Mouse (Mus musculus) kidney, embryonic 16.5 days (tissue): ENCODE measurements around the gene Taf5l. TPM values are rescaled to one million over a fixed set of nuclear protein-coding genes. Genes with fewer than 3 reads are reported as not detected.

Experiments used
- ATAC-seq: fragments of 200-750 bp; cut with Nextera tagmentation; 2 replicates; pipeline ENCODE4 v1.8.0; 2017; ENCODE audit warnings: moderate TSS enrichment; ENCODE audit not compliant: low FRiP score, low TSS enrichment
- H3K27ac ChIP-seq: fragments of 300-500 bp; sonication (generic); 2 replicates; pipeline ENCODE4 v1.5.1; 2014; ENCODE audit warnings: low read length
- H3K27me3 ChIP-seq: fragments of 300-500 bp; sonication (generic); 2 replicates; pipeline ENCODE4 v1.6.1; 2014; ENCODE audit warnings: low read length, control low read depth, mixed read lengths; ENCODE audit not compliant: insufficient read depth
- H3K36me3 ChIP-seq: fragments of 300-500 bp; sonication (generic); 2 replicates; pipeline ENCODE4 v1.6.1; 2014; ENCODE audit warnings: low read length, control low read depth, mixed read lengths; ENCODE audit not compliant: insufficient read depth
- H3K4me1 ChIP-seq: fragments of 300-500 bp; sonication (generic); 2 replicates; pipeline ENCODE4 v1.6.1; 2014; ENCODE audit warnings: low read length, control low read depth, mixed read lengths; ENCODE audit not compliant: insufficient read depth
- H3K4me2 ChIP-seq: fragments of 300-500 bp; sonication (generic); replicated peaks from 2 replicates; pipeline ENCODE4 v1.6.1; 2014; ENCODE audit warnings: low read depth, low read length
- H3K4me3 ChIP-seq: fragments of 300-500 bp; sonication (generic); 2 replicates; pipeline ENCODE4 v1.5.1; 2014; ENCODE audit warnings: mild to moderate bottlenecking, low read length
- H3K9ac ChIP-seq: fragments of 300-500 bp; sonication (generic); replicated peaks from 2 replicates; pipeline ENCODE4 v1.6.1; 2014; ENCODE audit warnings: low read length
- H3K9me3 ChIP-seq: fragments of 300-500 bp; sonication (generic); 2 replicates; pipeline ENCODE4 v1.6.1; 2016; ENCODE audit warnings: low read length, control low read depth
- WGBS: fragments of 180-500 bp; shearing (Covaris S2); extraction: QIAGEN DNeasy Blood & Tissue Kit; methylation state at CpG from one replicate; pipeline ENCODE4 v1.1.7; 2014; 5-methylcytosine and 5-hydroxymethylcytosine counted together
- polyA plus RNA-seq: library from polyadenylated mRNA; unstranded; fragments of >200 nt; fragmentation: Nextera tagmentation; extraction: Ambion mirVana; gene quantifications from 2 replicates; pipeline ENCODE4 v1.2.1, GENCODE M21; 2015

The Taf5l gene
- polyA plus RNA-seq, 1 experiment from 2014 or later, result 41.1 TPM

- no peak for ATAC-seq
- Histone ChIP-seq H3K4me1 (no peaks in the 10 kb centered on the region), H3K27ac (no peak overlapping the region), H3K27me3 (no peaks in the 10 kb centered on the region), H3K9me3 (no peaks in the 10 kb centered on the region), H3K36me3 (peaks cover 6% of the 10 kb centered on the region; the same call in 1 of the 2 replicates), H3K4me2 (no peak overlapping the region), H3K4me3 (no peak overlapping the region), H3K9ac (no peak overlapping the region)
- 81% methylated on average over 13 of the region's 13 CpGs for WGBS
Measured at GRCm38 (mm10) chr8:123990277-123991049, 30.7 kb downstream of the Taf5l start.

GRCm38 (mm10) chr8:123989128-123989527 lies 32.1 kb downstream of the Taf5l start:
- Histone ChIP-seq H3K4me2 (no peak overlapping the region), H3K4me3 (no peak overlapping the region), H3K27ac (no peak overlapping the region), H3K36me3 (peaks cover 6% of the 10 kb centered on the region; the same call in 1 of the 2 replicates), H3K9me3 (no peaks in the 10 kb centered on the region), H3K4me1 (no peaks in the 10 kb centered on the region), H3K27me3 (no peaks in the 10 kb centered on the region), H3K9ac (no peak overlapping the region)
- WGBS, result 73% methylated on average over 7 of the region's 7 CpGs
- no peak for ATAC-seq

GRCm38 (mm10) chr8:123988605-123989038 lies 32.6 kb downstream of the Taf5l start:
- ATAC-seq, result no peak
- WGBS, result 68% methylated on average over 6 of the region's 6 CpGs
- H3K4me2 ChIP-seq, result no peak overlapping the region

GRCm38 (mm10) chr8:123982826-123983400 lies 38.3 kb downstream of the Taf5l start, which contains the start of gene Abcb10:
Gene Abcb10 (minus strand): TSS chr8:123983122.
- H3K9ac ChIP-seq, result peak within 1 kb of the TSS; percentile 80
- peak; percentile 99 for ATAC-seq
- peak within 1 kb of the TSS; percentile 93 for H3K27ac ChIP-seq
- WGBS, result under 1% methylated on average over 31 of the region's 56 CpGs
- H3K4me3 ChIP-seq, result peak within 1 kb of the TSS; percentile 82
- H3K9me3 ChIP-seq, result no peaks in the 10 kb centered on the region
- H3K4me2 ChIP-seq, result peak within 1 kb of the TSS; percentile 96
- peaks cover 20% of the 10 kb centered on the region for H3K4me1 ChIP-seq
- no peaks in the 10 kb centered on the region for H3K36me3 ChIP-seq
- no peaks in the 10 kb centered on the region for H3K27me3 ChIP-seq

More at GRCm38 (mm10) chr8:123988605-123989038, 32.6 kb downstream of the Taf5l start:
- H3K4me3 ChIP-seq, result no peak overlapping the region
- H3K9me3 ChIP-seq, result no peaks in the 10 kb centered on the region
- H3K36me3 ChIP-seq, result peaks cover 5% of the 10 kb centered on the region; the same call in 1 of the 2 replicates
- H3K27me3 ChIP-seq, result no peaks in the 10 kb centered on the region
- H3K27ac ChIP-seq, result no peak overlapping the region
- peaks cover under 1% of the 10 kb centered on the region; the same call in 1 of the 2 replicates for H3K4me1 ChIP-seq
- H3K9ac ChIP-seq, result no peak overlapping the region

GRCm38 (mm10) chr8:123982291-123982793 lies 38.9 kb downstream of the Taf5l start:
- H3K36me3 ChIP-seq, result no peaks in the 10 kb centered on the region
- under 1% methylated on average over 47 of the region's 48 CpGs for WGBS
- peak overlapping the region; percentile 80 for H3K9ac ChIP-seq
- H3K4me1 ChIP-seq, result peaks cover 20% of the 10 kb centered on the region
- peak; percentile 47 for ATAC-seq
- peak overlapping the region; percentile 96 for H3K4me2 ChIP-seq
- H3K4me3 ChIP-seq, result peak overlapping the region; percentile 82
- H3K27me3 ChIP-seq, result no peaks in the 10 kb centered on the region
- no peaks in the 10 kb centered on the region for H3K9me3 ChIP-seq
- peak overlapping the region; percentile 93 for H3K27ac ChIP-seq

- H3K9ac ChIP-seq, result peak overlapping the region; percentile 80; the same call in 1 of the 2 replicates
- no peaks in the 10 kb centered on the region for H3K36me3 ChIP-seq
- no peak for ATAC-seq
- no peaks in the 10 kb centered on the region for H3K27me3 ChIP-seq
- H3K4me2 ChIP-seq, result peak overlapping the region; percentile 96
- peaks cover 20% of the 10 kb centered on the region for H3K4me1 ChIP-seq
- H3K9me3 ChIP-seq, result no peaks in the 10 kb centered on the region
- H3K4me3 ChIP-seq, result peak overlapping the region; percentile 82
- H3K27ac ChIP-seq, result no peak overlapping the region
- WGBS, result 20% methylated on average over 4 of the region's 4 CpGs
Measured at GRCm38 (mm10) chr8:123981674-123982073, 39.5 kb downstream of the Taf5l start.

- Histone ChIP-seq H3K36me3 (no peaks in the 10 kb centered on the region), H3K27me3 (no peaks in the 10 kb centered on the region), H3K4me1 (peaks cover 20% of the 10 kb centered on the region), H3K9ac (no peak overlapping the region), H3K9me3 (no peaks in the 10 kb centered on the region), H3K4me2 (no peak overlapping the region), H3K27ac (no peak overlapping the region), H3K4me3 (no peak overlapping the region)
- no peak for ATAC-seq
- WGBS, result 68% methylated on average over 4 of the region's 4 CpGs
Measured at GRCm38 (mm10) chr8:123980239-123980638, 41.0 kb downstream of the Taf5l start.

GRCm38 (mm10) chr8:123978926-123979325 lies 42.3 kb downstream of the Taf5l start:
- peaks cover 20% of the 10 kb centered on the region for H3K4me1 ChIP-seq
- H3K4me2 ChIP-seq, result no peak overlapping the region
- H3K4me3 ChIP-seq, result no peak overlapping the region
- H3K27ac ChIP-seq, result no peak overlapping the region; the same call in 1 of the 2 replicates
- no peaks in the 10 kb centered on the region for H3K36me3 ChIP-seq
- 70% methylated on average over 8 of the region's 8 CpGs for WGBS
- 0 out of 2 replicates have a peak overlapping the region, but pooled peaks have one; percentile 5 for H3K9ac ChIP-seq
- H3K27me3 ChIP-seq, result no peaks in the 10 kb centered on the region
- H3K9me3 ChIP-seq, result no peaks in the 10 kb centered on the region
- ATAC-seq, result no peak

- Histone ChIP-seq H3K4me1 (peaks cover 16% of the 10 kb centered on the region), H3K27ac (peak overlapping the region; percentile 32; the same call in 1 of the 2 replicates), H3K27me3 (no peaks in the 10 kb centered on the region), H3K9ac (0 out of 2 replicates have a peak overlapping the region, but pooled peaks have one; percentile 5), H3K4me2 (no peak overlapping the region), H3K36me3 (no peaks in the 10 kb centered on the region), H3K4me3 (no peak overlapping the region), H3K9me3 (no peaks in the 10 kb centered on the region)
- no peak for ATAC-seq
- 46% methylated on average over 14 of the region's 14 CpGs for WGBS
Measured at GRCm38 (mm10) chr8:123978166-123978838, 42.9 kb downstream of the Taf5l start.
